Mouse (Mus musculus): ENCODE results near the gene Eml6. TPM values are rescaled to one million over a fixed set of nuclear protein-coding genes. Genes with fewer than 3 reads are reported as not detected.
A peak's percentile ranks its signal among the peaks of the same experiment; 100 is the strongest.

The Eml6 gene
- polyA plus RNA-seq, 1 experiment from 2014 or later = 1.3 TPM

- Histone ChIP-seq H3K4me3 (ENCODE audit: low read depth, low read length) (no peak overlapping the region), H3K4me1 (ENCODE audit: control insufficient read depth, insufficient read depth, low read length) (no peaks in the 10 kb centered on the region), H3K27ac (ENCODE audit: low read depth, low read length) (no peak overlapping the region), H3K9ac (ENCODE audit: low read length) (no peak overlapping the region), H3K9me3 (ENCODE audit: control insufficient read depth, low read length) (no peaks in the 10 kb centered on the region), H3K27me3 (ENCODE audit: control insufficient read depth, insufficient read depth, low read length) (no peaks in the 10 kb centered on the region), H3K4me2 (no peak overlapping the region), H3K36me3 (ENCODE audit: control insufficient read depth, insufficient read depth, low read length) (peaks cover 4% of the 10 kb centered on the region; the same call in 1 of the 2 replicates)
- peak; percentile 69 for DNase-seq (ENCODE audit: low spot score, missing footprints)
- no peak for ATAC-seq (ENCODE audit: low FRiP score)
- WGBS = 95% methylated on average over 5 of the region's 5 CpGs
Observed at GRCm38 (mm10) chr11:29744760-29745430, 280.9 kb downstream of the Eml6 start.

GRCm38 (mm10) chr11:29739752-29740151, 286.1 kb downstream of the Eml6 start:
- Histone ChIP-seq H3K36me3 (ENCODE audit: control insufficient read depth, insufficient read depth, low read length) (peaks cover 5% of the 10 kb centered on the region), H3K9me3 (ENCODE audit: control insufficient read depth, low read length) (no peaks in the 10 kb centered on the region), H3K9ac (ENCODE audit: low read length) (no peak overlapping the region), H3K27me3 (ENCODE audit: control insufficient read depth, insufficient read depth, low read length) (no peaks in the 10 kb centered on the region), H3K4me2 (no peak overlapping the region), H3K4me3 (ENCODE audit: low read depth, low read length) (no peak overlapping the region), H3K4me1 (ENCODE audit: control insufficient read depth, insufficient read depth, low read length) (no peaks in the 10 kb centered on the region), H3K27ac (ENCODE audit: low read depth, low read length) (no peak overlapping the region)
- DNase-seq (ENCODE audit: low spot score, missing footprints) (no peak), ATAC-seq (ENCODE audit: low FRiP score) (peak; percentile 33; the same call in 1 of the 2 replicates)
- WGBS = 86% methylated on average over 2 of the region's 2 CpGs

- no peaks in the 10 kb centered on the region for H3K4me1 ChIP-seq (ENCODE audit: control insufficient read depth, insufficient read depth, low read length)
- H3K4me2 ChIP-seq = no peak overlapping the region
- H3K4me3 ChIP-seq (ENCODE audit: low read depth, low read length) = no peak overlapping the region
- ATAC-seq (ENCODE audit: low FRiP score) = no peak
- no peak overlapping the region for H3K9ac ChIP-seq (ENCODE audit: low read length)
- H3K27me3 ChIP-seq (ENCODE audit: control insufficient read depth, insufficient read depth, low read length) = no peaks in the 10 kb centered on the region
- DNase-seq (ENCODE audit: low spot score, missing footprints) = no peak
- no peaks in the 10 kb centered on the region for H3K36me3 ChIP-seq (ENCODE audit: control insufficient read depth, insufficient read depth, low read length)
- 80% methylated on average over 1 of the region's 1 CpGs for WGBS
- no peak overlapping the region for H3K27ac ChIP-seq (ENCODE audit: low read depth, low read length)
- H3K9me3 ChIP-seq (ENCODE audit: control insufficient read depth, low read length) = no peaks in the 10 kb centered on the region
Observed at GRCm38 (mm10) chr11:29727901-29728300, 297.9 kb downstream of the Eml6 start.

- Histone ChIP-seq H3K4me3 (ENCODE audit: low read depth, low read length) (no peak overlapping the region), H3K36me3 (ENCODE audit: control insufficient read depth, insufficient read depth, low read length) (no peaks in the 10 kb centered on the region), H3K9me3 (ENCODE audit: control insufficient read depth, low read length) (no peaks in the 10 kb centered on the region), H3K27ac (ENCODE audit: low read depth, low read length) (no peak overlapping the region), H3K4me2 (no peak overlapping the region), H3K4me1 (ENCODE audit: control insufficient read depth, insufficient read depth, low read length) (no peaks in the 10 kb centered on the region), H3K27me3 (ENCODE audit: control insufficient read depth, insufficient read depth, low read length) (no peaks in the 10 kb centered on the region), H3K9ac (ENCODE audit: low read length) (no peak overlapping the region)
- DNase-seq (ENCODE audit: low spot score, missing footprints) (no peak), ATAC-seq (ENCODE audit: low FRiP score) (no peak)
- 65% methylated on average over 1 of the region's 1 CpGs for WGBS
Observed at GRCm38 (mm10) chr11:29725610-29726009, 300.2 kb downstream of the Eml6 start.

GRCm38 (mm10) chr11:29725167-29725566, 300.7 kb downstream of the Eml6 start:
- Histone ChIP-seq H3K4me1 (ENCODE audit: control insufficient read depth, insufficient read depth, low read length) (no peaks in the 10 kb centered on the region), H3K4me3 (ENCODE audit: low read depth, low read length) (no peak overlapping the region), H3K4me2 (no peak overlapping the region), H3K27ac (ENCODE audit: low read depth, low read length) (no peak overlapping the region), H3K36me3 (ENCODE audit: control insufficient read depth, insufficient read depth, low read length) (no peaks in the 10 kb centered on the region), H3K27me3 (ENCODE audit: control insufficient read depth, insufficient read depth, low read length) (no peaks in the 10 kb centered on the region), H3K9ac (ENCODE audit: low read length) (no peak overlapping the region), H3K9me3 (ENCODE audit: control insufficient read depth, low read length) (no peaks in the 10 kb centered on the region)
- no peak for ATAC-seq (ENCODE audit: low FRiP score)
- DNase-seq (ENCODE audit: low spot score, missing footprints) = no peak

GRCm38 (mm10) chr11:29724213-29724612, 301.6 kb downstream of the Eml6 start:
- ATAC-seq (ENCODE audit: low FRiP score) (no peak), DNase-seq (ENCODE audit: low spot score, missing footprints) (no peak)
- Histone ChIP-seq H3K4me1 (ENCODE audit: control insufficient read depth, insufficient read depth, low read length) (no peaks in the 10 kb centered on the region), H3K4me2 (no peak overlapping the region), H3K9me3 (ENCODE audit: control insufficient read depth, low read length) (no peaks in the 10 kb centered on the region), H3K36me3 (ENCODE audit: control insufficient read depth, insufficient read depth, low read length) (no peaks in the 10 kb centered on the region), H3K27me3 (ENCODE audit: control insufficient read depth, insufficient read depth, low read length) (no peaks in the 10 kb centered on the region), H3K9ac (ENCODE audit: low read length) (no peak overlapping the region), H3K4me3 (ENCODE audit: low read depth, low read length) (no peak overlapping the region), H3K27ac (ENCODE audit: low read depth, low read length) (no peak overlapping the region)
- WGBS = 96% methylated on average over 2 of the region's 2 CpGs

GRCm38 (mm10) chr11:29719597-29719996, 306.2 kb downstream of the Eml6 start:
- DNase-seq (ENCODE audit: low spot score, missing footprints) = no peak
- 86% methylated on average over 1 of the region's 1 CpGs for WGBS

GRCm38 (mm10) chr11:29718541-29718940, 307.3 kb downstream of the Eml6 start:
- H3K4me2 ChIP-seq = no peak overlapping the region
- DNase-seq (ENCODE audit: low spot score, missing footprints) (no peak), ATAC-seq (ENCODE audit: low FRiP score) (no peak)
- no peaks in the 10 kb centered on the region for H3K36me3 ChIP-seq (ENCODE audit: control insufficient read depth, insufficient read depth, low read length)
- H3K9ac ChIP-seq (ENCODE audit: low read length) = no peak overlapping the region
- no peak overlapping the region for H3K4me3 ChIP-seq (ENCODE audit: low read depth, low read length)
- no peak overlapping the region for H3K27ac ChIP-seq (ENCODE audit: low read depth, low read length)
- H3K4me1 ChIP-seq (ENCODE audit: control insufficient read depth, insufficient read depth, low read length) = peaks cover 4% of the 10 kb centered on the region; the same call in 1 of the 2 replicates
- H3K27me3 ChIP-seq (ENCODE audit: control insufficient read depth, insufficient read depth, low read length) = no peaks in the 10 kb centered on the region
- H3K9me3 ChIP-seq (ENCODE audit: control insufficient read depth, low read length) = no peaks in the 10 kb centered on the region
- WGBS = 77% methylated on average over 6 of the region's 6 CpGs

More at GRCm38 (mm10) chr11:29719597-29719996, 306.2 kb downstream of the Eml6 start:
- Histone ChIP-seq H3K9ac (ENCODE audit: low read length) (no peak overlapping the region), H3K4me2 (no peak overlapping the region), H3K27ac (ENCODE audit: low read depth, low read length) (no peak overlapping the region), H3K36me3 (ENCODE audit: control insufficient read depth, insufficient read depth, low read length) (no peaks in the 10 kb centered on the region), H3K9me3 (ENCODE audit: control insufficient read depth, low read length) (no peaks in the 10 kb centered on the region), H3K4me1 (ENCODE audit: control insufficient read depth, insufficient read depth, low read length) (peaks cover 4% of the 10 kb centered on the region; the same call in 1 of the 2 replicates), H3K27me3 (ENCODE audit: control insufficient read depth, insufficient read depth, low read length) (no peaks in the 10 kb centered on the region), H3K4me3 (ENCODE audit: low read depth, low read length) (no peak overlapping the region)
- ATAC-seq (ENCODE audit: low FRiP score) = no peak

GRCm38 (mm10) chr11:29715499-29715898, 310.3 kb downstream of the Eml6 start:
- Histone ChIP-seq H3K36me3 (ENCODE audit: control insufficient read depth, insufficient read depth, low read length) (no peaks in the 10 kb centered on the region), H3K9me3 (ENCODE audit: control insufficient read depth, low read length) (no peaks in the 10 kb centered on the region), H3K4me2 (no peak overlapping the region), H3K9ac (ENCODE audit: low read length) (no peak overlapping the region), H3K4me1 (ENCODE audit: control insufficient read depth, insufficient read depth, low read length) (peaks cover 4% of the 10 kb centered on the region; the same call in 1 of the 2 replicates), H3K4me3 (ENCODE audit: low read depth, low read length) (no peak overlapping the region), H3K27me3 (ENCODE audit: control insufficient read depth, insufficient read depth, low read length) (no peaks in the 10 kb centered on the region), H3K27ac (ENCODE audit: low read depth, low read length) (no peak overlapping the region)
- DNase-seq (ENCODE audit: low spot score, missing footprints) = no peak
- ATAC-seq (ENCODE audit: low FRiP score) = no peak
- 92% methylated on average over 3 of the region's 3 CpGs for WGBS

All from midbrain, embryonic 11.5 days (tissue).